Mouse (Mus musculus): ENCODE measurements around the gene Dock8.

Dock8 gene

DNA sequence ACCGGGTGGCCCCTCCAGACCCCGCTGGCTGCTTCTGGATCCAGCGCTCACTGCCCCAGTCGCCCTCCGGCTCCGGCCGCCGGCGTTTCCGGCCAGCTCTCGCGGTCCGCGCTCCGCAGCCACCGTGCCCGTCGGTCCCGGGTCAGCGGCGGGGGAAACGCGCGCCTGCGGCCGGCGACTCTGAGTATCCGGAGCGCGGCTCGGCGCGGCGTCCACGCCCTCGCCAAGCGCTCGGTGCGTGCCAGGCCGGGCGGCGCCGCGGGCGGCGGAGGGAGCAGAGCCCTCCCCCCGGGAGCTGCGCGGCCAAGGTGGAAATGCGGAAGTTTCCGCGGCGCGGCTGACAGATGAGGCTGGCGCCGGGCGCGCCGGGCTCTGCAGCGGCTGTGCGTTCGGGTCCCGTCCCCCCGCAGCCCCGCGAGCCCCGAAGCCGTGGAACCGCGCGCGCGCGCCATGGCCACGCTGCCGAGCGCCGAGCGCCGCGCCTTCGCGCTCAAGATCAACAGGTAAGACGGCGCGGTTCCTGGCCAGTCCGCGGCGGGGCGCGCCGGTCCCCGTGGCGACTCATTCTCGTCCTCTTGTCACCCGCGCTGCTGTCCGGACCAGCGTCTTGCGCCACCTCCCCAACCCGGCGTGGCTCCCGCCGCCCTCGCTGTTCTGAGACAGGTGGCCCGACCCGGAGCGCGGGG is at the start of gene Dock8:
Dock8 (plus strand) TSS at position 334 of the 686 bp plus-strand sequence.
- DNase-seq (ENCODE audit: low spot score) = no peak

DNA sequence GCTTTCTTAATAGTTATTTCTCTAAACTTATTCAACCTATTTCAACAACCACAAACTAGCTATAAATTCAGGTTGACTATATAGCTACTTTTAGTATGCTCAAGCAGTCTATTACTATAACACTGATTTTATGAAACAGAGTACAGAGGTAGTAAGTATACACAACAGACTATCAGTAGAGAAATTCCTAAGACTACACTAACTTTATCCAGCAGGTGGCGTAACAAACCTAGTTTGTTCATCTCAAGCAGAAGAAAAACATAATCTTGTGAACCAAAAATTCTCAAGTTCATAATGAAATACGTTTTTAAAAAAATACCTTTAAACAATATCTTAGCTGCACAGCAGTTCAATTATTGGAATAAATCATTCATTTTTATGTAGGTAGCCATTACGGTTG is 40.8 kb upstream of the Dock8 start:
- peak; percentile 82 for DNase-seq (ENCODE audit: low spot score)

DNA sequence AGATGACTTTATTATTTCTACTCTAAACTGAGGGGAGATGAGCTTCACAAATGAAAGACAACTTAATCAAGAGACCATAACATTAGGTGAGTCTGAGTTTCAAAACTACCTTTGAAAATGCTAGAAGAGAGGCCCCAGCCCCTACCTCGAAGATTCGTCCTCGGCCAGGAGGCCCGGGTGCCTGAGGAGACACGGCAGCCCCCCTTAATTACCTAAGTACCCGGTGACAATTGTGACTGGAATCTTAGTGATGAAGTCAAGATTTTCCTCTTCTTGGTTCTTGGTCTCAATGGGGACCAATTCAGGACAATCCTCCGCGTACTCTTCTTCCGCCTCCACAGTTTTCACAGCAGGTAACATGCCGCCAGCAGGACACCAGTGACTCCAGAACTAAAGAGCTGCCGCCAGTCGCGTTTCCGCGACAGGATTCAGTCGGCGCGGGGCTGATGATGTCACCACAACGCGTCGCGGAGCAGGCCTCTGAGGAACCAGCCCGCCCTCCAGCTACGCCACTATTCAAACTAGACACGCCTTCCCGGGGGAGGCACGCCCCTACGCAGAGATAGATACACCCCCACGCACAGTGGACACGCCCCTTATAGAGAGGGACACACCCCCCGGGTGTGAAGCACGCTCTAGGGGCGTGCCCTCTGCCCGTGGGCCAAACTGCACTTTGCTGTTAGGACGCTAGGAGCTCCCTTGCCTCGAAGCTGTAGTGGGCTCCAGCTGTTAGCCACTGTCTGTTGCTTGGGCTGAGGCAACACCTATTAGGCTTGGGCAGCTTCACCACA is 38.0 kb upstream of the Dock8 start, which contains the start of gene Cbwd1:
Cbwd1 (minus strand) TSS at position 439 of the 791 bp plus-strand sequence.
- peak; percentile 99 for DNase-seq (ENCODE audit: low spot score)

DNA sequence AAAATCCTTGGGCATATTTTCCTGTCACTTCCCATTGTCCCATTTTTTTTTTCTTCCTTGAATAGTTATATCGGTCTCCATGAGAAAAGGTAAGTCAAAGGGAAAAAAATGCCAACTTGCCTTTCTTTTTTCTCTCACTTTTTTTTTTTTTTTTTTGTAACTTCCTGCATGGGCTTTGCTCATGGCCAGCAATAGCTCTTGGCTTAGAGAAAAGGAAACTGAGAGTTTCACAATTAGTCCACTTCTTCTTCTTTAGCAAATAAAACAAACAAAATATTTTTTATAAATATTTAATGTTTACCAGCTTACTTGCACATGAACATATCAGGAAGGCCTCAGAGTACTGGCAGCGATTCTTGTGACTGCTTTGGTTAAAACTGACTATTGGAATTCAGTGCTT is 33.1 kb upstream of the Dock8 start:
- DNase-seq (ENCODE audit: low spot score) = peak; percentile 26

DNA sequence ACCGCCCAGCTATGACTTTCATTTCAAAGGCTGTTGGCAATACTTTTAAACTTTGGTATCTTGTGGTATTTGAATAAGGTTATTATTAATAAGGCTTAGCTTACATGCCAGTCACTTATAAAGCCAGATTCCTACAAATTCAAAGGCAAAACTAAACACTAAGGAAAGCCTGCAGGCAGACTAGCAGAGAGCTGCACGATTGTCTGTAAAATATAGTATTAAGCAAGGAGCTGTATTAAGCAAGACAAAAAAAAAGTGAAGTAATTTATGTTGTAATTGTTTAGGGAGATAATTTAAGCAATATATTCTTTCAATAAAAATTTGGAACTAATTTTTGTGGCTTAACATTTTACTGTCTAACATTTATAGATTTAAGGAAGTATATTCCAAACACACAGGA is 32.4 kb upstream of the Dock8 start:
- DNase-seq (ENCODE audit: low spot score) = no peak

DNA sequence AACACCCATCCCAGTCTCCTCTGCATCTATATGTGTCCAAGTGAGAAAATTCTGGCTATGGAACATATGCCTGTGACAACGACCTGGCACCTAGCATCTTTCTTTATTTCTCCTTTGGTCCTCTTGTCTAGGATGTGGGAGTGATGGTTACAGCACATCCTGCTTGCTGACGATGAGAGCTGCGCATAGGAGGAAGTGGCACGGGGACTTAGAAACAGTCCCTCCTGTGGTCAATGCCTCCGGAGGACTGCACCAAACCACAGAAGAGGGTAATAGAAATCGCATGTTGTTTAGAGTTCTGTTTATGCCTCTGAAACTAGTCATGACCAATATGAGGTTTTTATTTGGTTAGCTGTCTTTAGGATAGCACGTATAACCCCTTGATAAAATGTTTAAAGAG is 28.0 kb upstream of the Dock8 start:
- no peak for DNase-seq (ENCODE audit: low spot score)

DNA sequence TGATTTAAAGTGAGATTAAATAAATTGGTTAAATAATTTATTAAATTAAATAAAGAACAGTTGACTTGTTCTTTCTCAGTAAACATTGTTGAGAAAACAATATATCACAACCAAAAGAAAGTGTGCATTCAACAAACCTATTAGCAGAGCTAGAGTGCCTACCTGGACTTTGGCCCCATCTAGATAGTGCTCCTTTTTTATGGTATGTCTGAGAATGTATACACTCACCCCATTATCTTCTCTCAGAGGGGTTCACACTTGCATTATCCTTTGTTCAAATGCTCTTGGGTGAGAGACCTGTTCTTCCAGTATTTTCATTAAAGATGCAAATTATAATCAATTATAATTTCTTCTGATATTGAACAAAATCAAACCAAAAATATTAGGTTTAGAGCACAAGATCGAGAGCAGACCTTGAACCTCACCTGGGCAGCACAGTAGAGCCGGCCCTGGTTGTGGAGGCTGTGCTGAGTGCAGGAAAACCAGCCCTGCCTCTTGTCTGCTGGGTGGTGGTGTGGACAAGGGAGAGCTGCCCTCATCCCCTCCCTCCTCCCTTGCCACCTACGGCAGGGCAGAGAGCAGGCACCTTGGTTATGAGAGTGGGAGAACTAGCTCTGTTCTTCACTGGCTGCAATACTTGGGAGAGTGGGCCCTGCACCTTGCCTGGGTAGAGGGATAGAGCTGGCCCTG is 26.5 kb upstream of the Dock8 start:
- DNase-seq (ENCODE audit: low spot score) = no peak

DNA sequence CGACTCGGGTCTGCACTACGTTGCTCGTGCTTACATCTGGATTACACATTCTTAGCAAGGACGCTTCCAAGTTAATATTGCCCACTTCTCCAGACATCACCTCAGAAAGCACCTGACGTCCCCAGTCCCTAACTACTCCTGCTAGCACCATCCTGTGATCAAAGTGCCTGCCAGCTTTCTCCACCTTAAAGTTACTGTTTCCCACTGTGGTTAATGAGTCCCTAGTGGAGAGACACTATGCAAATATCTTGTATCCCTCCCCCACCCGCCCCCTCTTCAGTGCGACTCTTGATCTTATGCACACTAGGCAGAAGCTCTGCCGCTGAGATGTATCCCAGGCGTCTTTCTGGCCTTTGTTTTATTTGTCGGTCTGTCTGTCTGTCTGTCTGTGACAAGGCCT is 21.3 kb upstream of the Dock8 start:
- no peak for DNase-seq (ENCODE audit: low spot score)

DNA sequence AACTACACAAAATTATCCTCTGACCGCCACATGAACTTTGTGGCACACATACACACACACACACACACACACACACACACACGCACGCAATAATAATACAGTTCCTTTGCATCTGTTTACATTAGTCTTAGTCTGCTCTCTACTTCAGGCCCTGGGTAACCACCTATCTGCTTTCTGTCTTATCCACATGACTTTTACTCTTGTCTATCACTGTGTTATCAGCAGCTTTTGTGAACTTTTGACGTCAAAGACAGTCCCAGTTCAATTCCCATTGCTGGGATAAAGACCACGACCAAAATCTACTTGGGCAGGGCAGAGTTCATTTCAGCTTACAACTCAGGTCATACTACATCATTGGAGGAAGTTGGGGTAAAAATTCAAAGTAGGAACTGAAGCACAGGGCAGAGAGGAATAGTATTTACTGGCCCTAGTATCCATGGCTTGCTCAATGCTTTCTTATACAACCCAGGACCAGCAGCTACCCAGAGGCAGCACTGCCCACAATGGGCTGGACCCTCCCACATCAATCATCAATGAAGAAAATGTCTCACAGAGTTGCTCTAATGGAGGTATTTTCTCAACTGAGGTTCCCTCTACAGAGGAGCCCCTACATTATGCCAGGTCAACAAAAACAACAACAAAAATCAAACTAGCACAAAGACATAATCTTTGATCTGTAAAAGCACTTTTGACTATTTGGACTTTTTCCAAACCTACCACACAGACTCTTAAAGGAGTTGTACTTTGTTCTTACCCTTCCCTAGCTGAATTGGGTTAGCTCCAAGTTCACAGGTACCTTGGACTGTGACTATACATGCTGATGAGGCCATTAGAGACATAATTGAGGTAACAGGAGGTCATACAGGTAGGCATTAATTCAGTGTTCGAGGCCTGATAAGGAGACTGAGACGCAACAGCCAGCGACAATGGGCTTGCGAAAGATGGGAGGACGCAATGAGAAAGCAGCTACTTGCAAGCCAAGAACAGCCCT is 20.2 kb upstream of the Dock8 start:
- no peak for DNase-seq (ENCODE audit: low spot score)

DNA sequence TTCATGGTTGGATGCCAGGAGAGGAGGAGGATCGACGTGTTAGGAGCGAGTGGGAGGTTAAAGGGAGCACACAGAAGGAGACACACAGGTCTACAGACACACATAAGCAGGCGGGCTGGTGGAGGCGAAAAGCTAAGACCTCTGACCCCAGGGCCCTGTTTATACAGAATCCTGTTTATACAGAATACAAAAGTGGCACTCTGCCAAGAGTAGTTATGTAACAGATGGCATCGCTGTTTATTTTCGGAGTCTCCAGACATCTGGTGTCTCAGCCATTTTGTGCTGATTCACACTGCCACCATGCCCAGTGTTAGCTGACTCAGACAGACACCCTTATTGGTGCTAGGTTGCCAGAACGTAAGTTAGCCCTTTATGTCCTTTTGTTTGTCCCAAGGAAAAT is 18.0 kb upstream of the Dock8 start:
- peak; percentile 98 for DNase-seq (ENCODE audit: low spot score)

DNA sequence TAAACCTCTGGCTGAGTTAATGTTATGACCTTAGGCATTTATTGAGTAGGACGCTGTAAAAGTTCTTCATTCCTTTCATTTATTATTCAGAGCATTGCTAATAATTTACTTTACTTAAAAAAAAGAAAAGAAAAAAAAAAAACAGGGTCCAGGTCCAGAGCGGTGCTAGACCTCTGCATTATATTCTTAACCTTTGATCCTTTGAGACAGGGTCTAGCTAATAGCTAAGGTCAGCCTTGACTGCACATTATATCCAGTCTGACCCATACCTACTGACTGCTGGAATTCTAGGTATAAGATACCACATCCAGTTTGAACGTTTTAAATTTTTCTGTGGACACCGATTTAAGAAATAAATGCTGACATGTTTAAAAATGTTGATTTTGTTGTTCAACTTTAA is 16.3 kb upstream of the Dock8 start:
- no peak for DNase-seq (ENCODE audit: low spot score)

DNA sequence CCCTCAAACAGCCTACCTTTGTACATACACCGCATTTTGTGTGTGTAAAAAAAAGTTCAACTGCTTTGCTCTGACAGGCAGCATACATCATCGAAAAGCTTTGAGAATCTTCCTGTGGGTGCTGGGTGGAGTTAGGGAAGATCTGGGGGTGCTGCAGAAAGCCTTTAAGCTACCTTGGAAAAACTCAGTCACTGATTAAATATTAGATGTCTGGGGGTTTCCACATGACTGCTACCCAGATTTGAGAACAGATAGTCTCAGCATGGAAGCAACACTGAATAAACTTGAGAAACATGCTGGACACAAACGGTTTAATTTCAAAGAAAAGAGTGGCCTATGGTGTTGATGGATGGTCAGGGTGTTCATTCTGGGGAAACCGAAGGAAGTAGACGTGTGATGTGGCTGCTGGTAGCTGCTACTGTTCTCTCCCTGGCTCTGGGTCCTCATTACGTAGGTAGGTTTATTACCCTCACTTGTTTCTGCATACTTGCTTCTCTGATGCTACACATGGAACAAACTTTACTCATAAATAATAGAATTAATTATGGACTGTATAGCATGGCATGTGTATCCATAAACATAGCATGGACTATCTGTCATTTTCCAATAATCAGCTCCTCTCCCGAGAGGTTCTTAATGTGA is 15.4 kb upstream of the Dock8 start:
- no peak for DNase-seq (ENCODE audit: low spot score)

DNA sequence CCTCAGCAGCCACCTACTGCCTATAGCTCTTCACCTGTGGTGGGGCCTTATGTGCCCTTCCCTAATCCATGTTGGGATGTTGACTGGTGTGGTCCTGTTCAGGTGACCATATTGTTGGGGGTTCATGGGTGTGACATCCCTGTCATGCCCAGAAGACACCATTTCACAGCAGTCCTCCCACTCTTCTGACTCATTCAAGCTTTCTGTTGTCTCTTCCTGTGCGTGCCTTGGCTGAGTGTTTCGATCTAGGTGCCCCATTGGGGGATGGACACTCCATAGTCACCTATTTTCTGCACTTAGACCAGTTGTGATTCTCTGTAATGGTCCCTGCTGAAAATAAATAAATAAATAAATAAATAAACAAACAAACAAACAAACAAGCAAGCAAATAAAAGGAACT is 14.3 kb upstream of the Dock8 start:
- no peak for DNase-seq (ENCODE audit: low spot score)

DNA sequence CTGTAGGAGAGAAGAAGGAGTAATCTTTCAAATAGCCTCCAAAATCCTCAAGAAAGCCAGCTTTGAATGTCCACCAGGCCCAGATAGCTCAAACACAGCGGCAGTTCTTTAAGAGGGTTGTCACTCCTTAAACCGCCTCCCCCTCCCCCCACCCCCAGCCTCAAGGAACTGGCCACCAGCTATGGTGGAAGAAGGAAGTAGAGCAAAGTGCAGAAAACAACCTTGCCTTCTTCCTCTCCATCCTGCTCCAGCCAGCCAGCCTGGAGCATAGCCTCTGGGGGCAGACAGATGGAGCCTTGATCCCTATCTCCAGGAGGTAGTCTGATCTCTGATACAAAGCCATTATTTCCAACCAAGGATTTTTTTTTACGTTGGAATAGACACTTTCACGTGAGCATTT is 12.0 kb upstream of the Dock8 start:
- DNase-seq (ENCODE audit: low spot score) = no peak

DNA sequence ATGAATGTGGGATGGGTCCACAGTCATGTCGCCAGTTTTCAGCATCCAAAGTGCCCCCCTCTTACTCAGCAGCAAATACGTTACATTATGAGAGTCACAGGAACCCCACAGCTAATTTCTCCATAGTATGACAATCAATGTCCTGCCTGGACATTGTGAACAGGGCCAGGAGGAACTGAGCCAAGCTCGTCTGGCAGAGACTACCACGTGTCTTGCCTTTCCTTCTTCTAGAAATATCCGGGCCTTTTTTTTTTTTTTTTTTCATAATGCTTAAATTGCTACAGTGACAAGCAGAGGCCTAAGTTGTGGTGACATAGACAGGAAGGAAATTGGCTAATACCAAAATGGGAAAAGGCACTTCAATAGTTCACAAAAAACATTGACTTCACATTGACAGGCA is 10.5 kb upstream of the Dock8 start:
- no peak for DNase-seq (ENCODE audit: low spot score)

DNA sequence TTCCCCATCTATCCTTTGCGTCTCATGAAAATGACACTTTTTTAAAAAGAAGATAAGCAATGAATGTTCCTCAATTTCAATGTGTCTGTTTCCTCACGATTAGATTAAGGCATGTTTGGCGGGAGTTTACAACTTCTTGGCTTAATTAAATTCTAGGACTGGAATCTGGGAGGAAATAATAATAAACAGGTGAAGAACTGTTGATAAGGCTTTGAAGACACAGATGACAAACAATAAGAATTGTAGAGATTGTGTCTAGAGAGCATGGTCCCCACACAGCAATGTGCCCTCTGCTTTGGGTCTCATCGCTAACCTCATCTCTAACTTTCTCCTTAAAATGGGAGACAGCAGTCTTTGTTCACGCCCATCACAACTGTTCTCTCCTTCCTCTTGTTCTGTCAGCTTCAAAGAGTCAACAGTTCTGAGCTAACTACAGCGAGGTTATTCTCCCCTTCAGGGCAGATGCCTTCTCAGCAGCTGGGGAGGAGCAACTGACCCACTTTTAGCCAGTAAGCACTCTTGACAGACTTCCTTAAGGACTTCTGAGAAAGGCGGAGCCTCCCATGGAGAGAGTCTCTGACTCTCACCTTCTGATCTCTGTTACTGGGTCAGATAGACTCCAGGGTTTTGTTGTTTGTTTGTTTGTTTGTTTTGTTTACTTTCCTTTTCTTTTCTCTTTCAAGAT is 9.1 kb upstream of the Dock8 start:
- no peak for DNase-seq (ENCODE audit: low spot score)

DNA sequence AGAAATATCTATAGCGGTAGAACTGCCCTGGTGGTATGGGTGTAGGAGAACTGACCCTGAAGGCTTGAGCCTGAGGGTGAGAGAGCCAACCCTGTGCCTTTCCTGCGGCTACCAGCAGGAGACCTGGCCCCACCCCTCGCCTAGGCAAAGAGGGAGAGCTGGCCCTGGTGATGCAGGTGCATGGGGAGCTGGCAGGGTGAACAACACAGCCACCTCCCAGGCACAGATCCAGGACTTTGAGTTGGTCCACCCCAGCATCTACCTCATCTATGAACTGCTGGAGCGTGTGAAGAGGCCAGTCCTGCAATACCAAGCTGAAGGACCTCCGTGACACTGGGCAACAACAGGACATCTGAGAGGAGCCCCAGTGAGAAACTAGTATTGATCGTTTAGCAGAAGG is 5.8 kb upstream of the Dock8 start:
- DNase-seq (ENCODE audit: low spot score) = no peak

DNA sequence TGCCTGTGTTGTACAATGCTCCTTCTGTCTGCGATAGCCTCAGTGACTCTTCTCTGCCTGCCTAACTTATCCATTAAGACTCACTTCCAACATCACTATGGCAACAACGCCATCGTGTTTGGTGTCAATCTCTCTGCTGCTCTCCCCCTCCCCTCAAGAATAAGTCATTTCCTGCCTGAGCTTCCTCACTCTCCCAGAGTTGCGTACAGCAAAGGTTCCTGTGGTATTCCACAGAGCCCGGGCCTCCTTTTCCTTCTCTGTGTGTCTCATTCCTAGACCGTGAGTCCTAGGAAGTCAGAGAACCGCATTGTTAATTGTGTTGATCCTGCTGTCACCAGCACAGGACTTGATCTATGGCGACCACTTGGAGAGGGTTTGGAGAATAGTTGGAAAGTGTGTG is 4.4 kb upstream of the Dock8 start:
- peak; percentile 18 for DNase-seq (ENCODE audit: low spot score)

DNA sequence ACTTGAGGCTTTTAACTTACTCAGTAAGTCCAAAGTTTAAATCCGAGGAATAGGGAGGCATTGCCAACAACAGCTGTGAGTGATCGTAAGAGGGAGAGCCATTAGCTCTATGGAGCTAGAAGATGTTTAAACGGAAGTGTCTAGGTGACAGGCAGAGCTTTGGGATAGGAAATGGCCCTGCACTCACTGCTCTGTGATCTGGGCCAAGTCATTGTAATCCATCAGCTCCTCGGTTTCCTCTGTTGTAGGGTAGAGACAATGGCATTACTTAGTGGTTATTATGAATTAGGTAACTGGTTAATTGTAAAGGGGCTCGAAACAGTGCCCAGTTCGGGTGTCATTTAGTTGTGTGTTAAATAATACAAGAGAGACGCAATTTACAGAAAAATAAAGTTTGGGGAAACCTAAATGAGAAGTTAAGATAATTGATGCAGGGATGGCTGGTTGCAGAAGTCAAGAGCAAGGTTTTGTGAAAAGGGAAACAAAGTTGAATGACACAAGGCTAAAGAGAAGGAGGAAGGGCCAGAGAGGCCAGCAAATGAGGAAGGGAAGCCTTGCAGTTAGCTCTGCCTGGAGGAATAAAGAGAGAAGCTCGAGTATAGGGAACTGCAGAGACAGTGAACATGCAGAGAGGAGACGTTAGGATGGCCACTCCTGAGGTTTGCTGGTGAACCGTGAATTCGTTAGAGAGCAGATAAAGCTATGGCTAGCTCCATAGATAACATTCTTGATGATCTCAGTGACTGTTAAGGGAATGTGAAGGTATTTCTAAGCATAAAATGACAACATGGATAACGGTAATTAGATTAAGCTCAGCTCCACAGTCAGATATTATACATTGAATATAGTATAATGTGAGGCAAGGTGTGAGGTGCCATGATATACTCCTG is 2.3 kb upstream of the Dock8 start:
- no peak for DNase-seq (ENCODE audit: low spot score)

DNA sequence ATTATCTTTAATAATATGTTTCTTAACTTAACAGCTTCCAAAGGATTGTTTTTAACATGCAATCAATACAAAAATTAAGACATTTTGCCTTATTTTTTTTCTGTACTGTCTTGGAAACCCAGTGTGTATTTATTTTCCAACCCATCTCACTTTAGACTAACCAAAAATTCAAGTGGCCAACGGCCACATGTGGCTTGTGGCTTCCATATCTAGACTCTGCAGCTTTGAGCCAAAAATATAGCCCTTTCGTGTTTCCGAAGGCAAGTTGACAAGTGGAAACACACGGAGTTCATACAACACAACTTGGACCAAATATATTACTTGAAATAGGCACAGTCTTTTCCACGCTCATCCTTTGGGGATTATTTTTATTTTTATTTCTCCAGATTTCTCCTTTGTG is 773 bp upstream of the Dock8 start:
- DNase-seq (ENCODE audit: low spot score) = no peak

All from adipocyte (in vitro differentiated cells).